Mouse (Mus musculus) heart, embryonic 16.5 days (tissue): Measurements from ENCODE around the gene Huwe1. TPM values are rescaled to one million over a fixed set of nuclear protein-coding genes. Genes with fewer than 3 reads are reported as not detected.
A peak's percentile ranks its signal among the peaks of the same experiment; 100 is the strongest.

Experiments
- ATAC-seq: fragments of 200-750 bp; cut with Nextera tagmentation; replicated peaks from 2 replicates; pipeline ENCODE4 v1.8.0; 2017; ENCODE audit warnings: moderate number of reproducible peaks; ENCODE audit not compliant: insufficient read depth, low FRiP score; ENCODE audit errors: extremely low read depth
- H3K27ac ChIP-seq: fragments of 300-500 bp; sonication (generic); 2 replicates; pipeline ENCODE4 v1.5.1; 2014; ENCODE audit warnings: mild to moderate bottlenecking, low read length, control low read depth, moderate library complexity
- H3K27me3 ChIP-seq: fragments of 300-500 bp; sonication (generic); 2 replicates; pipeline ENCODE4 v1.6.1; 2014; ENCODE audit warnings: low read length, mixed read lengths; ENCODE audit not compliant: control insufficient read depth, insufficient read depth
- H3K36me3 ChIP-seq: fragments of 300-500 bp; sonication (generic); 2 replicates; pipeline ENCODE4 v1.6.1; 2014; ENCODE audit not compliant: control insufficient read depth, insufficient read depth
- H3K4me1 ChIP-seq: fragments of 300-500 bp; sonication (generic); 2 replicates; pipeline ENCODE4 v1.6.1; 2014; ENCODE audit warnings: low read length, mixed read lengths; ENCODE audit not compliant: control insufficient read depth, insufficient read depth
- H3K4me2 ChIP-seq: fragments of 300-500 bp; sonication (generic); 2 replicates; pipeline ENCODE4 v1.6.1; 2014; ENCODE audit warnings: low read depth, mild to moderate bottlenecking, control low read depth, low read length
- H3K4me3 ChIP-seq: fragments of 300-500 bp; sonication (generic); 2 replicates; pipeline ENCODE4 v1.5.1; 2014; ENCODE audit warnings: mild to moderate bottlenecking, control low read depth, low read length
- H3K9ac ChIP-seq: fragments of 300-500 bp; sonication (generic); 2 replicates; pipeline ENCODE4 v1.6.1; 2014; ENCODE audit warnings: low read length, control low read depth
- H3K9me3 ChIP-seq: fragments of 300-500 bp; sonication (generic); replicated peaks from 2 replicates; pipeline ENCODE4 v1.6.1; 2016; ENCODE audit warnings: low read length; ENCODE audit not compliant: control insufficient read depth
- WGBS: fragments of 180-500 bp; shearing (Covaris S2); extraction: QIAGEN DNeasy Blood & Tissue Kit; methylation state at CpG from one replicate; pipeline ENCODE4 v1.1.7; 2014; 5-methylcytosine and 5-hydroxymethylcytosine counted together
- microRNA counts: library from miRNA; unstranded; fragments of <30 nt; microRNA quantifications from one replicate; lab custom pipeline; 2016
- microRNA-seq: library from miRNA; unstranded; fragments of <30 nt; microRNA quantifications from one replicate; pipeline ENCODE4, GENCODE M21; 2017
- polyA plus RNA-seq: library from polyadenylated mRNA; unstranded; fragments of >200 nt; fragmentation: Nextera tagmentation; extraction: Ambion mirVana; gene quantifications from 2 replicates; pipeline ENCODE4 v1.2.1, GENCODE M21; 2015

Huwe1 gene
- polyA plus RNA-seq, 1 experiment from 2014 or later, result 34.2 TPM

GRCm38 (mm10) chrX:151929390-151929789, 128.8 kb downstream of the Huwe1 start:
- no peak overlapping the region for H3K4me2 ChIP-seq
- H3K27me3 ChIP-seq, result no peaks in the 10 kb centered on the region
- H3K4me3 ChIP-seq, result no peak overlapping the region
- H3K4me1 ChIP-seq, result no peaks in the 10 kb centered on the region
- H3K27ac ChIP-seq, result no peak overlapping the region
- H3K9me3 ChIP-seq, result no peaks in the 10 kb centered on the region
- H3K9ac ChIP-seq, result no peak overlapping the region
- no peak for ATAC-seq
- 84% methylated on average over 6 of the region's 6 CpGs for WGBS
- H3K36me3 ChIP-seq, result peaks cover 46% of the 10 kb centered on the region

GRCm38 (mm10) chrX:151938852-151939251, 138.2 kb downstream of the Huwe1 start:
- H3K27me3 ChIP-seq, result no peaks in the 10 kb centered on the region
- 59% methylated on average over 2 of the region's 2 CpGs for WGBS
- H3K36me3 ChIP-seq, result peaks cover 4% of the 10 kb centered on the region; the same call in 1 of the 2 replicates
- H3K27ac ChIP-seq, result no peak overlapping the region
- H3K9ac ChIP-seq, result no peak overlapping the region
- no peak overlapping the region for H3K4me2 ChIP-seq
- no peak for ATAC-seq
- H3K4me3 ChIP-seq, result no peak overlapping the region
- H3K9me3 ChIP-seq, result no peaks in the 10 kb centered on the region
- H3K4me1 ChIP-seq, result no peaks in the 10 kb centered on the region

GRCm38 (mm10) chrX:151946986-151947385, 146.4 kb downstream of the Huwe1 start:
- Histone ChIP-seq H3K36me3 (no peaks in the 10 kb centered on the region), H3K27ac (no peak overlapping the region), H3K4me3 (no peak overlapping the region), H3K27me3 (no peaks in the 10 kb centered on the region), H3K4me1 (no peaks in the 10 kb centered on the region), H3K9ac (no peak overlapping the region), H3K4me2 (no peak overlapping the region), H3K9me3 (no peaks in the 10 kb centered on the region)
- ATAC-seq, result no peak
- WGBS, result 28% methylated on average over 1 of the region's 1 CpGs

GRCm38 (mm10) chrX:151947781-151948180, 147.2 kb downstream of the Huwe1 start:
- ATAC-seq, result no peak
- Histone ChIP-seq H3K9ac (no peak overlapping the region), H3K9me3 (no peaks in the 10 kb centered on the region), H3K4me1 (no peaks in the 10 kb centered on the region), H3K27me3 (no peaks in the 10 kb centered on the region), H3K36me3 (no peaks in the 10 kb centered on the region), H3K4me2 (no peak overlapping the region), H3K27ac (no peak overlapping the region), H3K4me3 (no peak overlapping the region)
- WGBS, result 66% methylated on average over 3 of the region's 3 CpGs

GRCm38 (mm10) chrX:151950231-151950630, 149.6 kb downstream of the Huwe1 start:
- 32% methylated on average over 1 of the region's 1 CpGs for WGBS

GRCm38 (mm10) chrX:151951181-151951580, 150.6 kb downstream of the Huwe1 start:
- Histone ChIP-seq H3K36me3 (no peaks in the 10 kb centered on the region), H3K4me2 (no peak overlapping the region), H3K9ac (no peak overlapping the region), H3K9me3 (no peaks in the 10 kb centered on the region), H3K4me3 (no peak overlapping the region), H3K27ac (no peak overlapping the region), H3K4me1 (no peaks in the 10 kb centered on the region), H3K27me3 (no peaks in the 10 kb centered on the region)
- WGBS, result 64% methylated on average over 3 of the region's 3 CpGs
- ATAC-seq, result no peak

More at GRCm38 (mm10) chrX:151950231-151950630, 149.6 kb downstream of the Huwe1 start:
- no peaks in the 10 kb centered on the region for H3K9me3 ChIP-seq
- no peak overlapping the region for H3K4me3 ChIP-seq
- no peak for ATAC-seq
- no peak overlapping the region for H3K27ac ChIP-seq
- H3K9ac ChIP-seq, result no peak overlapping the region
- no peaks in the 10 kb centered on the region for H3K36me3 ChIP-seq
- no peak overlapping the region for H3K4me2 ChIP-seq
- H3K27me3 ChIP-seq, result no peaks in the 10 kb centered on the region
- no peaks in the 10 kb centered on the region for H3K4me1 ChIP-seq

MicroRNA genes within 50 kb of the gene (microRNA counts, 519-probe panel; counts per million panel counts)
- 3,066 counts per million, percentile 79 among the panel's probes with 10 or more counts for microRNA mmu-miR-98 (lab: Ali Mortazavi, UCI)

Small RNAs within 50 kb of the gene (microRNA-seq; reads per million reads assigned to microRNA genes)
- gene Mir3113, result not detected
- gene Mir98, result 7,447 reads per million, percentile 95 among the genes with 10 or more reads in this experiment
- 3,095 reads per million, percentile 88 among the genes with 10 or more reads in this experiment for gene Mirlet7f-2

Other genes with a start within 250 kb of the Huwe1 start
- gene Hsd17b10, start 201.0 kb downstream of the Huwe1 start, polyA plus RNA-seq, result 221 and 234 TPM in 2 replicates
- gene Ribc1, start 215.5 kb downstream of the Huwe1 start, polyA plus RNA-seq, result 2.4 and 4.2 TPM in 2 replicates
- 67.5 and 83.4 TPM in 2 replicates for gene Smc1a, start 215.6 kb downstream of the Huwe1 start, polyA plus RNA-seq